Mouse (Mus musculus) heart, adult 8-10 months (tissue): ENCODE data around the gene Chrnd. TPM values are rescaled to one million over a fixed set of nuclear protein-coding genes. Genes with fewer than 3 reads are reported as not detected.

Source experiments
- DNase-seq: peaks from one replicate; pipeline ENCODE4 v3.0.0; 2022; ENCODE audit warnings: low spot score
- total RNA-seq, 4 experiments: library from RNA; stranded (reverse); gene quantifications; 2 replicates each; pipeline ENCODE4 v1.2.4; 2022

Chrnd gene
- total RNA-seq, 4 experiments from 2014 or later = not detected

DNA sequence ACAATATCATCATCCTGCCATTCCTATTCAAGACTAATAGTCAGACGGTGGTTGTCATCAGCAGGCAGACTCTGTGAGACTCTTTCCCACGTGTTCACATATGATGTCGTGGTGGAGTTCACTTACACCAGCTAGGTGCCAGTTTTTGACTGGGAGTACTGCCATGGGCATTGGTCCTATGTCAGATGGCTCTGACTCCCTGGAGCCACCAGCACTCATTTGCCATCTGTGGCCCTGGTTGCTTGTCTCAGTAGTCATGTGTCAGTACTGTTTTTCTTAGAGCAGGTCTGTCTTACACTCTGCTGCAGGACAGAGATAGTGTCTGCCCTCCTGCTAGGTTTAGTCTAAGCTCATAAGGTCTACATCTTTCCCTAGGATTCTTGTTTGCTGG lies 36.7 kb downstream of the Chrnd start:
- peak; percentile 11 for DNase-seq

DNA sequence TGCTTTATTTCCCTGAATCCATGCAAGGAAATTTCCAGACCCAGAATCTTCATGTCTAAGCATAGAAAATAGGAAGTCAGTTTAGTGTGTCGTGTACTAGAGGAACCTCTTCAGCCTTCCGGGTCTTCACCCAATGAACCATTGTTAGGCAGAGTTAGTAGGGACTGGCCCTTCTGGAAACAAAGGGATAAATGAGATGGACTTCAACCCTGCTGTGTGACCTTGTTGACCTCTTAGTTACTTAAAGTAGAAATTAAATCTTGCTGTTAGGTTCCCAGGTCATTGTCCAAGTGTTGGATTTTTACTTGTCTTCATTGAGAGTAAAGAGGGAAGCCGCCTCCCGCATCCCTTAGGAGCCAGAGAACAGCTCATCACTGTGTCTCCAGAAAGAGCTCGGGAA lies 40.2 kb downstream of the Chrnd start:
- DNase-seq = no peak

DNA sequence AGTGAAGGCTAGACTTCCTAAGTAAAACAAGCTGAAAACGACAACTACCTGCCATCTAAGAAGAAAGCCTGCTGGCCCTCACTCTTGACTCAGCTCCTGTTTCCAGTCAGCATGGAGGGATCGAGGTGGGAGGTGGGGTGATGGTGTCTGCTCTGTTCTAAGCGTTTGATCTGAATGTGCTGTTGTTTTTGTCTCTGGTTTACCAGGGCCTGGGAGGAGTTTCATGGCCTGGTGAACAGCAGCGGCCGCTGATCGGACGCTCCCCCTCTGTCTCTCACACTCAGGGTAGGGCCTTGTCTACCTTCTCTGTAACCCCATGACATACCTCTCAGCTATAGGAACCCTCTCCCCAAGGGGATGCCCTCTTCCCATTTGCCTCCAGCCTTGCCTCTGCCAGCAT lies 41.8 kb downstream of the Chrnd start:
- DNase-seq = no peak

DNA sequence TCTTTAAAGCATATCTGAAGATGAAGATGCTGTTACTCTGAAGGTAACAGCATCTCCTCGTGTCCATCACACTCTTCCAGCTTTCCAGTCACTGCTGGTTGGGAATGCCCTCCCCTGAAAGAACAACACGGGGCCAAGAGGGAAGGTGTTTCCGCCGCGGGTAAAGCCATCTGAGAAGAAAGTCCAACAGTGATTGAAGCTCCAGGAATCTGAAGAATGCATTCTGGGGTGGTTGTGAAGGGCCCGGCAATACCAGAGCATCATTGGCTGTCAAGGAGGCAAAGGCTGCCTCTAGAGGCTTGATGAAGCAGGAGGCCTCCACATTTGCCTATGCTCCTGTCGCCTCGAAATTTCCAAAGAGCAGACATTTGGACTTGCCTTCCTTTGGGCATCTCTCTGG lies 48.6 kb downstream of the Chrnd start:
- DNase-seq = no peak

DNA sequence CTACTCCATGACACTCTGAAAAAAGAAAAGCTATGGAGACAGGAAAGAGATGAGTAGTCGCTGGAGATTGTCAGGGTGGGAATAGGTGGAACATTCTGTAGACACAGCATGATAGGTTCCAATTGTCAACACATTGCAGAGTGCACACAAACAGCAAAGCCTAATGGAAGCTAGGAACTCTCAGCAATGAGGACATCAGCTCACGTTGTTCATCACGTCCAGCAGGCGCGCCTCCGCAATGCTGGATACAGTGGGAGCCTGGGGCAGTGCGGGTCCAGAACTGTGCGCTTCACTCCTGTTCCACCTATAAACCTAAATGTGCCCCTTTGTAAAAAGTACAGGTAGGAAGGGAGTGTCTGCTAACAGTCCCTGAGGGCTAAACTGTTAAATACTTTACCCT lies 52.6 kb downstream of the Chrnd start:
- no peak for DNase-seq

DNA sequence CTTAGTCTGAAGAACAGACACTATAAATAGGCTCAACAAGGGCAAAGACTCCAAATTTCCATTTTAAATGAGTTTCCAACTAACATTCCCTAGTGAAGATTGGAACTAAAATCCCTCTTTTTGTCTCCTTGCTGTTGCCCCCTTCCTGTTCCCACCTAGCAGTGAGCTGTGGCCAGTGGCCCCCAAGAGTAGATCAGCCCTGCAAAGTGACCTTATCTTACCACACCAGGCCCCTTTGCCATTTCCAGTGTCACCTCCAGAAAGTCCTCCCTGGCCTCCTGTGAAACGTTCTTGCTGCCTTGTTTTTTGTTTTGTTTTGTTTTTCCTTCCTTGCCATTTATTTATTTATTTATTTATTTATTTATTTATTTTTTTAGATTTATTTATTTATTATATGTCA lies 55.0 kb downstream of the Chrnd start:
- no peak for DNase-seq

DNA sequence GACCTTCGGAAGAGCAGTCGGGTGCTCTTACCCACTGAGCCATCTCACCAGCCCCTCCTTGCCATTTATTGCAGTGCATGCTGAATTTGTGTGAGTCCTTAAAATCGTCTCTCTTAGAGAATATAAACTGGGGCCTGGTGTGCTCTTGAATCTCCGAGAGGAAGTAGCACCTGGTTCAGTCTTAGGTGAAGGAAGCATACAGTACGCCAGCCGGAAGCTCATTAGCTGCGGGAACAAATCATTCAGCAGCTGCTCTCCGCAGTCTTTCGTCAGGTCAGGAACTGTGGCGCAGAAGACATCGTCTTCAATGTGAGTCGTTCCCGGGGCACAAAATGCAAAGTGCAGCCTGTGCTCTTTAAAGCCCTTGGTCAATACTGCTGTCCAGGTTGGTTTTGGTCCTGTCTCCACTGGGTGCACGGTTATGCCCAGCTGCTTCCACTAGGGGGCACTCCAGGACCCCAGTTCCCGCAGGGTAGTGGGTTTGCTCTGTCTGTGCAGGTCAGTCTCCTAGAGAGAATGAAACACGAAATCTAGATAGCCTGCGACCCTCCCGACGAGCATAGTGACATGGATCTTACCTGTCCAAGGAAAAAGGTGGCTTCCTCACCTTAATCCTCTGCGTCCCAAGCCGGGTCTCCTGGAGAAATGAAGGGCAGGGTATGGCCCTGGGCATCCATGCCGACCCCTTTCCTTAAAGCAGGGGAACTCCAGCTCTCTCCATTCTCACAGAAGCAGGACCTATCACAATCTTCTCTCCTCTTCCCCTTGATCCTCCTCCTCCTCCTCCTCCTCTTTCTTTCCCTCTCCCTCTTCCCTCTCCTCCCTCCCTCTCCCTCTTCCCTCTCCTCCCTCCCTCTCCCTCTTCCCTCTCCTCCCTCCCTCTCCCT lies 55.8 kb downstream of the Chrnd start:
- DNase-seq = peak; percentile 60

Other genes starting within 250 kb of the Chrnd start
- not detected for gene Alppl2, start 100.7 kb upstream of the Chrnd start, total RNA-seq
- gene Alpi, start 89.0 kb upstream of the Chrnd start, total RNA-seq = not detected
- gene Akp3, start 65.6 kb upstream of the Chrnd start, total RNA-seq = not detected
- not detected for gene Ecel1, start 34.1 kb upstream of the Chrnd start, total RNA-seq
- gene Prss56, start 7.3 kb upstream of the Chrnd start, total RNA-seq = not detected
- gene Chrng, start 14.1 kb downstream of the Chrnd start, total RNA-seq = not detected
- gene Eif4e2, start 23.3 kb downstream of the Chrnd start, total RNA-seq = 10 to 100 TPM; 44.0 to 56.1 (median 49.0) TPM
- gene Efhd1, start 73.8 kb downstream of the Chrnd start, total RNA-seq = 1 to 10 TPM; 3.3 to 7.2 (median 4.5) TPM
- gene Gigyf2, start 136.4 kb downstream of the Chrnd start, total RNA-seq = 10 to 100 TPM; 38.0 to 48.5 (median 40.4) TPM
- not detected for gene Kcnj13, start 204.1 kb downstream of the Chrnd start, total RNA-seq